Mouse (Mus musculus): ENCODE measurements at regions not wholly inside any gene's neighbourhood (a gene's known extent, or its start where the extent isn't known, plus 50 kb on each side); places are given as distances from the start of the nearest gene placed in this dataset.

- no peak for TF ChIP-seq ZC3H11A (IDR thresholded peaks at IDR 0.05; ENCODE audit: borderline replicate concordance, low read depth, low read length)
- TF ChIP-seq CHD2 (IDR thresholded peaks at IDR 0.05; ENCODE audit: low read depth, low read length): no peak
These were observed 192.4 kb upstream of the Noct start for GRCm38 (mm10) chr3:51031821-51032220.

Measured in ES-E14 (cell line).